In genomic region chr17:75284876-75285708, GRCm38 (mm10) we compare ENCODE assay signal across 26 mouse cellular contexts.
DNase-seq lines count a peak whose midpoint lies in the region; ATAC-seq and TF ChIP-seq lines count a peak whose summit lies in the region.
"Had no signal": no experiment of that assay in that cellular context is flagged by ENCODE, and none has a peak within 500 bp of the region (broad histone marks: within the 10 kb centered on the region; RNA-seq: fewer than 3 reads in every experiment).

No protein-coding gene starts in this region.

- H3K4me3 ChIP-seq in heart, embryonic 16.5 days (ENCODE audit: low read length), result no peak overlapping the region
- H3K4me3 ChIP-seq in limb, embryonic 15.5 days, result no peak overlapping the region
- H3K4me3 ChIP-seq in limb, embryonic 10.5 days, result no peak overlapping the region
- no peak overlapping the region for H3K4me3 ChIP-seq in stomach, embryonic 15.5 days (replicated peaks)
- H3K4me3 ChIP-seq in liver, postnatal 0 days (ENCODE audit: low read depth, low read length), result no peak overlapping the region
- H3K4me3 ChIP-seq: erythroblast, embryonic 14.5 days; forebrain, embryonic 12.5 days; gastrocnemius, adult 2 months; heart, embryonic 10.5 days; liver, embryonic 15.5 days; midbrain, embryonic 12.5 days; neural tube, embryonic 15.5 days had no signal

- TF ChIP-seq EP300 in liver, postnatal 0 days (IDR thresholded peaks at IDR 0.05; ENCODE audit: low read depth), result no peak

- H3K9me3 ChIP-seq in heart, embryonic 16.5 days (replicated peaks; ENCODE audit: control insufficient read depth, low read length), result no peaks in the 10 kb centered on the region
- no peaks in the 10 kb centered on the region for H3K9me3 ChIP-seq in limb, embryonic 15.5 days
- H3K9me3 ChIP-seq in limb, embryonic 10.5 days (replicated peaks), result no peaks in the 10 kb centered on the region
- H3K9me3 ChIP-seq in stomach, embryonic 15.5 days, result no peaks in the 10 kb centered on the region
- H3K9me3 ChIP-seq in liver, postnatal 0 days (ENCODE audit: low read length), result no peaks in the 10 kb centered on the region
- H3K9me3 ChIP-seq: forebrain, embryonic 12.5 days; heart, embryonic 10.5 days; liver, embryonic 15.5 days; midbrain, embryonic 12.5 days; neural tube, embryonic 15.5 days had no signal

- H3K27me3 ChIP-seq in heart, embryonic 16.5 days (ENCODE audit: control insufficient read depth, insufficient read depth, low read length), result no peaks in the 10 kb centered on the region
- H3K27me3 ChIP-seq in limb, embryonic 15.5 days, result no peaks in the 10 kb centered on the region
- no peaks in the 10 kb centered on the region for H3K27me3 ChIP-seq in limb, embryonic 10.5 days (ENCODE audit: low read depth, poor library complexity, severe bottlenecking)
- no peaks in the 10 kb centered on the region for H3K27me3 ChIP-seq in stomach, embryonic 15.5 days (replicated peaks)
- no peaks in the 10 kb centered on the region for H3K27me3 ChIP-seq in liver, postnatal 0 days (ENCODE audit: insufficient read depth, low read length)
- H3K27me3 ChIP-seq: CH12.LX; forebrain, embryonic 12.5 days; liver, embryonic 15.5 days; midbrain, embryonic 12.5 days; neural tube, embryonic 15.5 days; Patski had no signal

- no peak for TF ChIP-seq CTCF in liver, postnatal 0 days (IDR thresholded peaks at IDR 0.05; ENCODE audit: low read depth)

- H3K4me2 ChIP-seq in heart, embryonic 16.5 days (ENCODE audit: low read depth, low read length), result no peak overlapping the region
- H3K4me2 ChIP-seq in limb, embryonic 15.5 days, result no peak overlapping the region
- H3K4me2 ChIP-seq in stomach, embryonic 15.5 days, result no peak overlapping the region
- no peak overlapping the region for H3K4me2 ChIP-seq in liver, postnatal 0 days (ENCODE audit: low read depth, low read length)
- H3K4me2 ChIP-seq: forebrain, embryonic 12.5 days; liver, embryonic 15.5 days; midbrain, embryonic 12.5 days; neural tube, embryonic 15.5 days had no signal

- H3K27ac ChIP-seq in heart, embryonic 16.5 days (ENCODE audit: low read length), result no peak overlapping the region
- H3K27ac ChIP-seq in limb, embryonic 15.5 days, result 0 out of 2 replicates have a peak overlapping the region, but pooled peaks have one; percentile 18
- H3K27ac ChIP-seq in limb, embryonic 10.5 days, result no peak overlapping the region
- H3K27ac ChIP-seq in stomach, embryonic 15.5 days, result peak overlapping the region; percentile 3
- H3K27ac ChIP-seq in liver, postnatal 0 days (ENCODE audit: low read depth), result no peak overlapping the region
- H3K27ac ChIP-seq: forebrain, embryonic 12.5 days; gastrocnemius, adult 2 months; heart, embryonic 10.5 days; hindbrain, postnatal 0 days; liver, embryonic 15.5 days; midbrain, embryonic 12.5 days; neural tube, embryonic 15.5 days had no signal

- no peaks in the 10 kb centered on the region for H3K4me1 ChIP-seq in heart, embryonic 16.5 days (ENCODE audit: control insufficient read depth, insufficient read depth, low read length)
- H3K4me1 ChIP-seq in limb, embryonic 15.5 days, result no peaks in the 10 kb centered on the region
- no peaks in the 10 kb centered on the region for H3K4me1 ChIP-seq in limb, embryonic 10.5 days
- H3K4me1 ChIP-seq in stomach, embryonic 15.5 days, result no peaks in the 10 kb centered on the region
- H3K4me1 ChIP-seq in liver, postnatal 0 days (ENCODE audit: insufficient read depth), result no peaks in the 10 kb centered on the region
- H3K4me1 ChIP-seq: forebrain, embryonic 12.5 days; heart, embryonic 10.5 days; liver, embryonic 15.5 days; midbrain, embryonic 12.5 days; neural tube, embryonic 15.5 days had no signal

- intact Hi-C loops in heart, postnatal 25 days (cut with DNase I), result no loop called here

- ATAC-seq in heart, embryonic 16.5 days (replicated peaks; ENCODE audit: extremely low read depth, insufficient read depth, low FRiP score), result 0 out of 2 replicates have a peak, but pooled peaks have one; percentile 28
- no peak for ATAC-seq in limb, embryonic 15.5 days (ENCODE audit: insufficient number of reproducible peaks, low FRiP score, low TSS enrichment, low read depth)
- no peak for ATAC-seq in stomach, embryonic 15.5 days (ENCODE audit: insufficient read depth, low FRiP score, low read depth)
- ATAC-seq in liver, postnatal 0 days, result no peak
- ATAC-seq: hindbrain, postnatal 0 days; intestine, embryonic 16.5 days; Patski had no signal

- H3K9ac ChIP-seq in heart, embryonic 16.5 days (ENCODE audit: low read length), result no peak overlapping the region
- no peak overlapping the region for H3K9ac ChIP-seq in limb, embryonic 15.5 days
- no peak overlapping the region for H3K9ac ChIP-seq in stomach, embryonic 15.5 days
- no peak overlapping the region for H3K9ac ChIP-seq in liver, postnatal 0 days (replicated peaks)
- H3K9ac ChIP-seq: forebrain, embryonic 12.5 days; liver, embryonic 15.5 days; midbrain, embryonic 12.5 days; neural tube, embryonic 15.5 days had no signal

- DNase-seq in heart, postnatal 25 days (ENCODE audit: low spot score), result no peak
- DNase-seq in limb, embryonic 10.5 days (ENCODE audit: low spot score), result no peak
- peak; percentile 17 for DNase-seq in 3T3-L1 (ENCODE audit: low read depth, low spot score)
- DNase-seq in liver, postnatal 0 days, result no peak
- DNase-seq: adrenal gland, postnatal 36 days; B cell, adult 2 months; cerebellum, adult 11 months; cerebellum, adult 9-11 months; gastrocnemius, adult 2 months; layer of hippocampus, adult 9-11 months; liver; right cerebral cortex, adult 18-20 months had no signal

- WGBS in heart, embryonic 16.5 days, result 57% methylated on average over 9 of the region's 9 CpGs
- WGBS in limb, embryonic 15.5 days, result 79% methylated on average over 9 of the region's 9 CpGs
- WGBS in limb, embryonic 10.5 days, result 90% methylated on average over 9 of the region's 9 CpGs
- 42% methylated on average over 9 of the region's 9 CpGs for WGBS in stomach, embryonic 15.5 days
- 72% methylated on average over 9 of the region's 9 CpGs for WGBS in liver, postnatal 0 days (ENCODE audit: insufficient replicate concordance)

- 0 out of 2 replicates have a peak, but pooled peaks cover 2% of the 10 kb centered on the region for H3K36me3 ChIP-seq in heart, embryonic 16.5 days (ENCODE audit: control insufficient read depth, insufficient read depth)
- H3K36me3 ChIP-seq in limb, embryonic 15.5 days, result peaks cover 17% of the 10 kb centered on the region
- H3K36me3 ChIP-seq in limb, embryonic 10.5 days, result no peaks in the 10 kb centered on the region
- H3K36me3 ChIP-seq in stomach, embryonic 15.5 days, result no peaks in the 10 kb centered on the region
- H3K36me3 ChIP-seq in liver, postnatal 0 days (replicated peaks; ENCODE audit: insufficient read depth, low read length), result no peaks in the 10 kb centered on the region
- H3K36me3 ChIP-seq: forebrain, embryonic 12.5 days; G1E; liver, embryonic 15.5 days; midbrain, embryonic 12.5 days; neural tube, embryonic 15.5 days had no signal

Comparison
In these comparisons a context has a peak if more than half of its experiments do, and no peak if none do; other contexts are left out.
1. H3K27ac ChIP-seq: peak in limb, embryonic 15.5 days (single experiment) and stomach, embryonic 15.5 days (single experiment); none in heart, embryonic 16.5 days (single experiment), limb, embryonic 10.5 days (single experiment) and liver, postnatal 0 days (single experiment).